Mouse (Mus musculus) neural tube, embryonic 12.5 days (tissue): ENCODE results near the gene Fancd2os. TPM values are rescaled to one million over a fixed set of nuclear protein-coding genes. Genes with fewer than 3 reads are reported as not detected.

Experiments used
- polyA plus RNA-seq: library from polyadenylated mRNA; unstranded; fragments of >200 nt; fragmentation: Nextera tagmentation; extraction: Ambion mirVana; gene quantifications from 2 replicates; pipeline ENCODE4 v1.2.1, GENCODE M21; 2016

Fancd2os gene
- polyA plus RNA-seq, 1 experiment from 2014 or later: 0.19 TPM

Other genes with a start within 250 kb of the Fancd2os start
- 62.4 and 64.4 TPM in 2 replicates for gene Tada3, start 222.8 kb downstream of the Fancd2os start, polyA plus RNA-seq
- gene Arpc4, start 222.6 kb downstream of the Fancd2os start, polyA plus RNA-seq: 352 and 393 TPM in 2 replicates
- gene Ttll3, start 211.5 kb downstream of the Fancd2os start, polyA plus RNA-seq: 5.6 and 7.1 TPM in 2 replicates
- gene Rpusd3, start 181.4 kb downstream of the Fancd2os start, polyA plus RNA-seq: 18.7 and 29.3 TPM in 2 replicates
- not detected in 2 replicates for gene Cidec, start 165.0 kb downstream of the Fancd2os start, polyA plus RNA-seq
- 78.0 and 81.3 TPM in 2 replicates for gene Jagn1, start 158.1 kb downstream of the Fancd2os start, polyA plus RNA-seq
- 0.73 and 1.6 TPM in 2 replicates for gene Il17re, start 142.2 kb downstream of the Fancd2os start, polyA plus RNA-seq
- 2.4 and 3.0 TPM in 2 replicates for gene Il17rc, start 129.3 kb downstream of the Fancd2os start, polyA plus RNA-seq
- 58.0 and 62.5 TPM in 2 replicates for gene Creld1, start 117.4 kb downstream of the Fancd2os start, polyA plus RNA-seq
- 2.6 TPM in 2 replicates for gene Prrt3, start 98.8 kb downstream of the Fancd2os start, polyA plus RNA-seq
- 90.2 and 91.2 TPM in 2 replicates for gene Emc3, start 69.1 kb downstream of the Fancd2os start, polyA plus RNA-seq
- gene Fancd2, start 69.0 kb downstream of the Fancd2os start, polyA plus RNA-seq: 8.3 and 8.4 TPM in 2 replicates
- 206 and 219 TPM in 2 replicates for gene Brk1, start 4.1 kb upstream of the Fancd2os start, polyA plus RNA-seq
- gene Vhl, start 23.2 kb upstream of the Fancd2os start, polyA plus RNA-seq: 64.8 and 65.3 TPM in 2 replicates
- 3.1 and 4.1 TPM in 2 replicates for gene Irak2, start 37.8 kb upstream of the Fancd2os start, polyA plus RNA-seq
- 0.66 and 1.1 TPM in 2 replicates for gene Tatdn2, start 96.3 kb upstream of the Fancd2os start, polyA plus RNA-seq
- gene Ghrl, start 119.2 kb upstream of the Fancd2os start, polyA plus RNA-seq: 0.57 TPM in 1 of 2 replicates, not detected in the other
- gene Sec13, start 140.0 kb upstream of the Fancd2os start, polyA plus RNA-seq: 244 and 251 TPM in 2 replicates